Mouse (Mus musculus): ENCODE measurements around the gene Vmn2r16.

Gene Vmn2r16

GRCm38 (mm10) chr5:109329862-109330261 is at the start of gene Vmn2r16:
Gene Vmn2r16 (plus strand): TSS chr5:109330162.
- no peak for DNase-seq (ENCODE audit: low spot score in 2 of 2)

GRCm38 (mm10) chr5:109294655-109295054 is 35.3 kb upstream of the Vmn2r16 start:
- peak in 1 of 2 experiments; percentile 36 for DNase-seq (ENCODE audit: low spot score in 2 of 2)

GRCm38 (mm10) chr5:109297544-109297943 is 32.4 kb upstream of the Vmn2r16 start, which contains the start of gene Vmn2r15:
Gene Vmn2r15 (minus strand): TSS chr5:109297644.
- DNase-seq (ENCODE audit: low spot score in 2 of 2) = no peak

GRCm38 (mm10) chr5:109419388-109419787 is 89.4 kb downstream of the Vmn2r16 start, which contains the start of gene Vmn2r17:
Gene Vmn2r17 (plus strand): TSS chr5:109419688.
- DNase-seq (ENCODE audit: low spot score in 2 of 2) = no peak

Data from urinary bladder, postnatal 4 days (tissue).